Mouse (Mus musculus) lung, postnatal 0 days (tissue): ENCODE data around the gene Rundc3a. TPM values are rescaled to one million over a fixed set of nuclear protein-coding genes. Genes with fewer than 3 reads are reported as not detected.
"Not testable (repeated sequence)": the region's sequence is repeated elsewhere in the genome, so short reads cannot be mapped to it uniquely, and the experiment has no call there.

Experiments
- ATAC-seq: fragments of 200-750 bp; cut with Nextera tagmentation; 2 replicates; pipeline ENCODE4 v1.8.0; 2017; ENCODE audit warnings: moderate library complexity
- DNase-seq: peaks from one replicate; pipeline ENCODE4 v3.0.0-alpha.2; 2016; ENCODE audit warnings: low spot score
- H3K27ac ChIP-seq: fragments of 300-500 bp; sonication (generic); 2 replicates; pipeline ENCODE4 v1.5.1; 2014; ENCODE audit warnings: antibody characterized with exemption, mild to moderate bottlenecking, low read length, mixed read lengths
- H3K27me3 ChIP-seq: fragments of 300-500 bp; sonication (generic); replicated peaks from 2 replicates; pipeline ENCODE4 v1.6.1; 2014; ENCODE audit warnings: low read length, mixed read lengths; ENCODE audit not compliant: insufficient read depth
- H3K36me3 ChIP-seq: fragments of 300-500 bp; sonication (generic); 2 replicates; pipeline ENCODE4 v1.6.1; 2014; ENCODE audit warnings: low read length, mixed read lengths; ENCODE audit not compliant: insufficient read depth
- H3K4me1 ChIP-seq: fragments of 300-500 bp; sonication (generic); 2 replicates; pipeline ENCODE4 v1.6.1; 2014; ENCODE audit warnings: antibody characterized with exemption, low read depth, low read length, mixed read lengths; ENCODE audit not compliant: insufficient read depth
- H3K4me2 ChIP-seq: fragments of 300-500 bp; sonication (generic); replicated peaks from 2 replicates; pipeline ENCODE4 v1.6.1; 2014; ENCODE audit warnings: low read depth, mild to moderate bottlenecking, low read length, moderate library complexity, mixed read lengths
- H3K4me3 ChIP-seq: fragments of 300-500 bp; sonication (generic); 2 replicates; pipeline ENCODE4 v1.5.1; 2014; ENCODE audit warnings: low read depth, low read length
- H3K9ac ChIP-seq: fragments of 300-500 bp; sonication (generic); replicated peaks from 2 replicates; pipeline ENCODE4 v1.6.1; 2014; ENCODE audit warnings: low read depth, mild to moderate bottlenecking
- H3K9me3 ChIP-seq: fragments of 300-500 bp; sonication (generic); 2 replicates; pipeline ENCODE4 v1.6.1; 2016; ENCODE audit warnings: low read length, mixed read lengths
- CTCF ChIP-seq: IDR thresholded peaks from 2 replicates; pipeline ENCODE4 v1.5.1; 2016; ENCODE audit warnings: antibody characterized with exemption, mild to moderate bottlenecking
- EP300 ChIP-seq: IDR thresholded peaks from 2 replicates; pipeline ENCODE4 v1.6.1; 2016; ENCODE audit warnings: antibody characterized with exemption, mild to moderate bottlenecking, control low read depth
- WGBS: fragments of 180-500 bp; shearing (Covaris S2); extraction: QIAGEN DNeasy Blood & Tissue Kit; methylation state at CpG from one replicate; pipeline ENCODE4 v1.1.7; 2014; 5-methylcytosine and 5-hydroxymethylcytosine counted together
- polyA plus RNA-seq: library from polyadenylated mRNA; unstranded; fragments of >200 nt; fragmentation: Nextera tagmentation; extraction: Ambion mirVana; gene quantifications from 2 replicates; pipeline ENCODE4 v1.2.1, GENCODE M21; 2015

Gene Rundc3a
- polyA plus RNA-seq, 1 experiment from 2014 or later = 1.7 TPM

DNA sequence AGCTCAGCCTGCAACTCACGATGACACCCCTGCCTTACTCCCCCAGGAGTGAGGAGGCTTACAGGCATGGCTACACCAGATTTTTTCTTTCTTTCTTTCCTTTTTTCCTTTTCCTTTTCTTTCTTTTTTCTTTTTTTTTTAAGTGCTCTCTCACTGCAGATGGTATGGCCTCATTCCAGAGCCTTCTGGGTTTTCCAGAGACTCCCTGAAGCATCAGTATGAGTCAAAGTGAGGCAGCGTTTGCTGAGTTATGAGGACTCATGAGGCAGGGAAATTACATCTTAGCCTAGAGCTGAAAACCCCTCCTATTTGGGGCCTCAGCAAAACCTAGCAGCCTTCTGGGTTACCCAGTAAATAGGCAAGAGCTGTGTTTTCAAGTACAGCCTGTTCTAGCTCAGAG is 8.8 kb upstream of the Rundc3a start:
- DNase-seq = no peak
- 56% methylated on average over 2 of the region's 2 CpGs for WGBS
- H3K9me3 ChIP-seq = no peaks in the 10 kb centered on the region
- H3K27ac ChIP-seq = no peak overlapping the region
- ATAC-seq = no peak
- TF ChIP-seq CTCF (no peak), EP300 (no peak)
- H3K4me3 ChIP-seq = no peak overlapping the region
- no peaks in the 10 kb centered on the region for H3K27me3 ChIP-seq
- no peak overlapping the region for H3K9ac ChIP-seq
- H3K4me1 ChIP-seq = no peaks in the 10 kb centered on the region
- H3K36me3 ChIP-seq = no peaks in the 10 kb centered on the region
- H3K4me2 ChIP-seq = no peak overlapping the region

DNA sequence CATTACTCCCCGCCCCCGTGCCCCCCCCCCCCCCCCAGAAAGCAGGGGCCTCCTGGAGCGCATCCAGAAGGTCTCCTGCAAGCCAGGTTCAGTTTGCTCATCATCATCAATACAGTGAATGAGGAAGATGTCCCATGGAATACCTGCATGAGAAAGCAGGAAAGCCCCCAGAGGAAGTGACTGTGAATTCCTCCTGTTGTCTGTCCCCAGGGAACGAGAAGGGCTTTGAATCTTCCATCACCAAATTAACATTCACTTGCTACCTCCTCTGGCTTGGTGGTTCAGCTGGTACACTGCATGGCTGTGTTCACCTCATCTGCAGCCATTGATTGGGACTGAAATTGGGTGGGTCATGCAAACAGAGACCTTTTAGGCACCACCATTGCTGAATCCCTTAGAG is 8.1 kb upstream of the Rundc3a start:
- Histone ChIP-seq H3K4me2 (no peak overlapping the region), H3K36me3 (no peaks in the 10 kb centered on the region), H3K27ac (no peak overlapping the region), H3K9ac (no peak overlapping the region), H3K4me3 (no peak overlapping the region), H3K9me3 (no peaks in the 10 kb centered on the region), H3K4me1 (no peaks in the 10 kb centered on the region), H3K27me3 (no peaks in the 10 kb centered on the region)
- TF ChIP-seq EP300 (no peak), CTCF (no peak)
- no peak for DNase-seq
- no peak for ATAC-seq
- WGBS = 42% methylated on average over 4 of the region's 4 CpGs

DNA sequence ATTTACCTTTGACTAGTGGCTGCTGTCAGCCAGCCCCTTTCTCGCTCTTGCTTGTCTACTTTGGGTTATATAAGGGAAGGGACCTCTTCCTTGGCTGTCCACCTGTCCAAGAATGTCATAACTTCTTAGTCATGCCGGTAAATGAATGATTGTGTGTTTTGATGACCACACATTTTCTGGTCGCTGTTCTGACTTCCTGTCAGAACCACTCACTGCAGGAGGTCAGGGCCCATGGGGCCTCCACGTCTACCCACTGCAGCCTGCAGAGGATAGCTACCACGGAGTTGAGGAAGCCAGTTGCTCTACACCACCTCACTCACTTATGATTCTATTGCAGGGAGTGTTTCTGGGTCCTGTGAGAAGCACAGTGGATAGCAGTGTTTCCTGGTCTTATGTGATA is 7.1 kb upstream of the Rundc3a start:
- H3K9ac ChIP-seq = no peak overlapping the region
- TF ChIP-seq CTCF (no peak), EP300 (no peak)
- H3K27ac ChIP-seq = no peak overlapping the region
- H3K4me2 ChIP-seq = no peak overlapping the region
- H3K27me3 ChIP-seq = no peaks in the 10 kb centered on the region
- no peaks in the 10 kb centered on the region for H3K36me3 ChIP-seq
- no peak for DNase-seq
- H3K4me1 ChIP-seq = no peaks in the 10 kb centered on the region
- no peaks in the 10 kb centered on the region for H3K9me3 ChIP-seq
- ATAC-seq = no peak
- no peak overlapping the region for H3K4me3 ChIP-seq
- WGBS = 43% methylated on average over 5 of the region's 5 CpGs

DNA sequence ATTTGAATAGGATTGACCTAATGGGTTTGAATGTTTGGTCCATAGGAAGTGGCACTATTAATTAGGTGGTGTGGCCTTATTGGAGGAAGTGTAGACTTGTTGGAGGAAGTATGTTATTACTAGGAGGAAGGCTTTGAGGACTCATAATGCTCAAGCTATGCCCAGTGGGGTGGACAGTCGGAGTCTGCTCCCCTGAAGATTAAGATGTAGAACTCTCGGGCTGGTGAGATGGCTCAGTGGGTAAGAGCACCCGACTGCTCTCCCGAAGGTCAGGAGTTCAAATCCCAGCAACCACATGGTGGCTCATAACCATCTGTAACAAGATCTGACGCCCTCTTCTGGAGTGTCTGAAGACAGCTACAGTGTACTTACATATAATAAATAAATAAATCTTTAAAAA is 3.8 kb upstream of the Rundc3a start:
- H3K9ac ChIP-seq, H3K4me3 ChIP-seq, H3K4me1 ChIP-seq, H3K4me2 ChIP-seq, H3K36me3 ChIP-seq, DNase-seq, H3K27me3 ChIP-seq, H3K9me3 ChIP-seq, H3K27ac ChIP-seq, ATAC-seq: not testable (repeated sequence)
- 79% methylated on average over 4 of the region's 5 CpGs for WGBS

DNA sequence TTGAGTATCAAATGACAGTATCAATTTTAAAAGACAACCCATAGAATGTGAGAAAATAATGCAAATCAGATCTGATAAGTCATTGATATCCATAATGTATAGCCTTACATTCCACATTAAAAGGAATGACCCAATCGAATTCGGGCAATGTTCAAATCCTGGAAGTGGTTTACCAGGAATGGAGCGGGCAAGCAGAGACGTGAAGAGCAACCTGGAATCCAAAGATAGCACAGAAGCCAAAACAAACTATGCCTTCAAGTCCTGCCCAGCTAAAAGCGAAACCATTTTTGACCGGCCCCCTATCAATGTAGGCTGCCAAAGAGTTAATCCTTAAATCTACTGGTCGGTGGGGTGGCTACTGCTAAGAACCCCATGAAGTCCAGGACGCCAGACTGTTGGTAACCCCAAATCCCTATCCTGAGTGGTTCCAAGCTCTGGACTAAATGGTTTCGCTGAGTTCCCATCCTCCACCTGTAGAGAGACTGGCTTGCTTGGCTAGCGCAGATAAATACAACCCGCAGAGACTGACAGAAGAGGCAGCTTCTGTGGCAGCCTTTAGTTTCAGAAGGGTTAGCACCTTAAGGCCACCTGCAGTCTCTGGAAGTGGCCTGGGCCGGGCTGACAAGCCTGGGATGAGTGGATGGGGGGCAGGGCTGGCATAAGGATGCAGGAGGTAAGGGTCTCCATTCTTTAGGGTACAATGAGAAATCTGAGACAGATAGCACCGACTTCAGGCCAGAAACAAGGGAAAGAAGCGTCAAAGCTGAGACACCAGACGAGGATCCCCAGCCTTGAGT is 564 bp upstream of the Rundc3a start:
- WGBS = 14% methylated on average over 15 of the region's 15 CpGs
- Histone ChIP-seq H3K4me1 (peaks cover 6% of the 10 kb centered on the region; the same call in 1 of the 2 replicates), H3K27me3 (0 out of 2 replicates have a peak, but pooled peaks cover 2% of the 10 kb centered on the region), H3K9ac (no peak overlapping the region), H3K27ac (no peak overlapping the region), H3K4me2 (peak overlapping the region; percentile 67), H3K9me3 (no peaks in the 10 kb centered on the region), H3K36me3 (no peaks in the 10 kb centered on the region), H3K4me3 (peak overlapping the region; percentile 24; the same call in 1 of the 2 replicates)
- DNase-seq = no peak
- TF ChIP-seq EP300 = no peak
- TF ChIP-seq CTCF = no peak
- ATAC-seq = peak; percentile 12

DNA sequence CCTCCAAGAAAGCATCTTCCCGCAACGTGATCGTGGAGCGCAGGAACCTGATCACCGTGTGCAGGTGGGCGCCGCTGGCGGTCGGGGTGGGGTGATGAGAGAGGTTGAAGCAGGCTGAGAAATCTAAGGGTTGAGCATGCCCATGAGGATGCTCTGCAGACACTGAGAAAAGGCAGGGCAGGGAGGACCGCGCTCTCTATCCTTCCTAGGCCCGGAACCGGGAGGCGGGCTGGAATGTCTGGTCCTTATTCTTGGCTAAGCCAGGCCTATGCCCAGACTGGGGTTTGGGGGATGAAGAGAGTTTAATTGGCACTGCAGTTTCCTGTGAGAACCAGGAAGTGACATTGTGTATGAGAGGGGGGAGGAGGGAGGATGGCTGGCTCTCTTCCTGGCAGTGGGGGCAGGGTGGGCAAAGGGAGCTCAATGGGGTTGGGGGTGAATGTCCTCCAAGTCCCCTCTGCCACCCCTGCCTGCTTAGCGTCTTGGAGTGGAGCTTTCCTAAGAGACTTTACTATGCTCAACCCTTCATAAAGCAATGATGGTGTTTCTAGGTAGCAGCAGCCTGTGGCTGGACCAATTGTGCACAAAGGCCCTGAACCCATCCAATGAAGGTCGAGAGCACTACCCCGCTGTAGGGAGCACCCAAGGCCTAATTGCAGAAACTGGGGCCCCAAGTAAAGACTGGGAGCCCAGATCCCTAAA is 667 bp downstream of the Rundc3a start:
- peak; percentile 8; the same call in 1 of the 2 replicates for ATAC-seq
- Histone ChIP-seq H3K4me2 (peak overlapping the region; percentile 67), H3K4me3 (peak overlapping the region; percentile 24), H3K9me3 (no peaks in the 10 kb centered on the region), H3K9ac (no peak overlapping the region), H3K27me3 (0 out of 2 replicates have a peak, but pooled peaks cover 5% of the 10 kb centered on the region), H3K4me1 (peaks cover 6% of the 10 kb centered on the region; the same call in 1 of the 2 replicates), H3K27ac (no peak overlapping the region), H3K36me3 (no peaks in the 10 kb centered on the region)
- 9% methylated on average over 17 of the region's 17 CpGs for WGBS
- TF ChIP-seq CTCF (no peak), EP300 (no peak)
- DNase-seq = no peak
